Mouse (Mus musculus): ENCODE results near the gene Tex19.1. TPM values are rescaled to one million over a fixed set of nuclear protein-coding genes. Genes with fewer than 3 reads are reported as not detected.
"Not testable (repeated sequence)": the region's sequence is repeated elsewhere in the genome, so short reads cannot be mapped to it uniquely, and the experiment has no call there.

The Tex19.1 gene
- polyA plus RNA-seq (2015; fragmentation: Nextera tagmentation; extraction: Ambion mirVana): 0.15 TPM in 1 of 2 replicates, not detected in the other

GRCm38 (mm10) chr11:121145865-121146264, at the start of gene Tex19.1:
Gene Tex19.1, plus strand, starts transcription at chr11:121146143.
- Histone ChIP-seq H3K4me1 (no peaks in the 10 kb centered on the region), H3K27ac (replicated peaks) (no peak within 1 kb of the TSS), H3K9me3 (replicated peaks) (no peaks in the 10 kb centered on the region), H3K4me2 (replicated peaks) (no peak within 1 kb of the TSS), H3K36me3 (no peaks in the 10 kb centered on the region), H3K27me3 (no peaks in the 10 kb centered on the region), H3K9ac (no peak within 1 kb of the TSS), H3K4me3 (replicated peaks) (no peak within 1 kb of the TSS)
- WGBS: 91% methylated on average over 22 of the region's 22 CpGs
- ATAC-seq (ENCODE audit: insufficient number of reproducible peaks, low FRiP score, low TSS enrichment, low read depth): no peak

- no peaks in the 10 kb centered on the region for H3K27me3 ChIP-seq
- 67% methylated on average over 7 of the region's 7 CpGs for WGBS
- H3K9ac ChIP-seq: no peak overlapping the region
- H3K36me3 ChIP-seq: no peaks in the 10 kb centered on the region
- H3K9me3 ChIP-seq (replicated peaks): no peaks in the 10 kb centered on the region
- H3K4me3 ChIP-seq (replicated peaks): no peak overlapping the region
- H3K4me2 ChIP-seq (replicated peaks): no peak overlapping the region
- H3K4me1 ChIP-seq: 0 out of 2 replicates have a peak, but pooled peaks cover 7% of the 10 kb centered on the region
- ATAC-seq (ENCODE audit: insufficient number of reproducible peaks, low FRiP score, low TSS enrichment, low read depth): no peak; the same call in 1 of the 2 replicates
- H3K27ac ChIP-seq (replicated peaks): no peak overlapping the region
These were observed 46.2 kb upstream of the Tex19.1 start for GRCm38 (mm10) chr11:121099762-121100161.

- no peak overlapping the region for H3K4me3 ChIP-seq (replicated peaks)
- H3K9me3 ChIP-seq (replicated peaks): no peaks in the 10 kb centered on the region
- 55% methylated on average over 7 of the region's 7 CpGs for WGBS
- H3K4me2 ChIP-seq (replicated peaks): no peak overlapping the region
- H3K36me3 ChIP-seq: no peaks in the 10 kb centered on the region
- H3K9ac ChIP-seq: no peak overlapping the region
- 0 out of 2 replicates have a peak, but pooled peaks cover 7% of the 10 kb centered on the region for H3K4me1 ChIP-seq
- no peaks in the 10 kb centered on the region for H3K27me3 ChIP-seq
- no peak for ATAC-seq (ENCODE audit: insufficient number of reproducible peaks, low FRiP score, low TSS enrichment, low read depth)
- no peak overlapping the region for H3K27ac ChIP-seq (replicated peaks)
These were observed 45.3 kb upstream of the Tex19.1 start for GRCm38 (mm10) chr11:121100692-121101091.

GRCm38 (mm10) chr11:121101124-121101805, 44.7 kb upstream of the Tex19.1 start:
- 77% methylated on average over 4 of the region's 4 CpGs for WGBS
- Histone ChIP-seq H3K9me3 (replicated peaks) (no peaks in the 10 kb centered on the region), H3K4me2 (replicated peaks) (no peak overlapping the region), H3K27ac (replicated peaks) (no peak overlapping the region), H3K4me3 (replicated peaks) (no peak overlapping the region), H3K4me1 (0 out of 2 replicates have a peak, but pooled peaks cover 7% of the 10 kb centered on the region), H3K36me3 (no peaks in the 10 kb centered on the region), H3K9ac (no peak overlapping the region), H3K27me3 (no peaks in the 10 kb centered on the region)
- ATAC-seq (ENCODE audit: insufficient number of reproducible peaks, low FRiP score, low TSS enrichment, low read depth): no peak

GRCm38 (mm10) chr11:121107242-121107641, 38.7 kb upstream of the Tex19.1 start:
- not testable (repeated sequence) for H3K9me3 ChIP-seq (replicated peaks); H3K36me3 ChIP-seq; H3K9ac ChIP-seq; H3K27ac ChIP-seq (replicated peaks); H3K4me1 ChIP-seq; ATAC-seq (ENCODE audit: insufficient number of reproducible peaks, low FRiP score, low TSS enrichment, low read depth); H3K4me3 ChIP-seq (replicated peaks); H3K4me2 ChIP-seq (replicated peaks); H3K27me3 ChIP-seq
- 79% methylated on average over 1 of the region's 1 CpGs for WGBS

GRCm38 (mm10) chr11:121108061-121108460, 37.9 kb upstream of the Tex19.1 start:
- no peak overlapping the region for H3K9ac ChIP-seq
- H3K4me3 ChIP-seq (replicated peaks): no peak overlapping the region
- WGBS: 59% methylated on average over 9 of the region's 9 CpGs
- ATAC-seq (ENCODE audit: insufficient number of reproducible peaks, low FRiP score, low TSS enrichment, low read depth): no peak
- peaks cover 6% of the 10 kb centered on the region; the same call in 1 of the 2 replicates for H3K4me1 ChIP-seq
- H3K27me3 ChIP-seq: no peaks in the 10 kb centered on the region
- no peaks in the 10 kb centered on the region for H3K9me3 ChIP-seq (replicated peaks)
- H3K36me3 ChIP-seq: no peaks in the 10 kb centered on the region
- H3K4me2 ChIP-seq (replicated peaks): no peak overlapping the region
- no peak overlapping the region for H3K27ac ChIP-seq (replicated peaks)

GRCm38 (mm10) chr11:121109986-121110385, 36.0 kb upstream of the Tex19.1 start:
- no peak overlapping the region for H3K4me2 ChIP-seq (replicated peaks)
- H3K9me3 ChIP-seq (replicated peaks): no peaks in the 10 kb centered on the region
- peaks cover 6% of the 10 kb centered on the region; the same call in 1 of the 2 replicates for H3K4me1 ChIP-seq
- no peaks in the 10 kb centered on the region for H3K36me3 ChIP-seq
- no peak overlapping the region for H3K4me3 ChIP-seq (replicated peaks)
- 15% methylated on average over 2 of the region's 2 CpGs for WGBS
- ATAC-seq (ENCODE audit: insufficient number of reproducible peaks, low FRiP score, low TSS enrichment, low read depth): no peak
- no peaks in the 10 kb centered on the region for H3K27me3 ChIP-seq
- H3K27ac ChIP-seq (replicated peaks): no peak overlapping the region
- H3K9ac ChIP-seq: no peak overlapping the region

GRCm38 (mm10) chr11:121111051-121111450, 34.9 kb upstream of the Tex19.1 start:
- WGBS: 88% methylated on average over 3 of the region's 3 CpGs
- peaks cover 6% of the 10 kb centered on the region; the same call in 1 of the 2 replicates for H3K4me1 ChIP-seq
- no peaks in the 10 kb centered on the region for H3K36me3 ChIP-seq
- no peaks in the 10 kb centered on the region for H3K9me3 ChIP-seq (replicated peaks)
- no peak overlapping the region for H3K4me3 ChIP-seq (replicated peaks)
- H3K27ac ChIP-seq (replicated peaks): no peak overlapping the region
- ATAC-seq (ENCODE audit: insufficient number of reproducible peaks, low FRiP score, low TSS enrichment, low read depth): no peak
- no peaks in the 10 kb centered on the region for H3K27me3 ChIP-seq
- H3K9ac ChIP-seq: no peak overlapping the region
- no peak overlapping the region for H3K4me2 ChIP-seq (replicated peaks)

GRCm38 (mm10) chr11:121111601-121112000, 34.3 kb upstream of the Tex19.1 start:
- no peak overlapping the region for H3K4me2 ChIP-seq (replicated peaks)
- WGBS: 71% methylated on average over 1 of the region's 1 CpGs
- H3K4me3 ChIP-seq (replicated peaks): no peak overlapping the region
- H3K27ac ChIP-seq (replicated peaks): no peak overlapping the region
- no peak overlapping the region for H3K9ac ChIP-seq
- H3K36me3 ChIP-seq: no peaks in the 10 kb centered on the region
- no peaks in the 10 kb centered on the region for H3K9me3 ChIP-seq (replicated peaks)
- ATAC-seq (ENCODE audit: insufficient number of reproducible peaks, low FRiP score, low TSS enrichment, low read depth): no peak
- H3K27me3 ChIP-seq: no peaks in the 10 kb centered on the region
- H3K4me1 ChIP-seq: peaks cover 6% of the 10 kb centered on the region; the same call in 1 of the 2 replicates

GRCm38 (mm10) chr11:121112091-121112775, 33.7 kb upstream of the Tex19.1 start:
- WGBS: 64% methylated on average over 5 of the region's 5 CpGs
- H3K4me3 ChIP-seq (replicated peaks): no peak overlapping the region
- H3K27me3 ChIP-seq: no peaks in the 10 kb centered on the region
- no peak for ATAC-seq (ENCODE audit: insufficient number of reproducible peaks, low FRiP score, low TSS enrichment, low read depth)
- no peaks in the 10 kb centered on the region for H3K36me3 ChIP-seq
- H3K9me3 ChIP-seq (replicated peaks): no peaks in the 10 kb centered on the region
- no peak overlapping the region for H3K4me2 ChIP-seq (replicated peaks)
- no peak overlapping the region for H3K27ac ChIP-seq (replicated peaks)
- H3K4me1 ChIP-seq: peaks cover 6% of the 10 kb centered on the region; the same call in 1 of the 2 replicates
- no peak overlapping the region for H3K9ac ChIP-seq

- no peak overlapping the region for H3K4me3 ChIP-seq (replicated peaks)
- ATAC-seq (ENCODE audit: insufficient number of reproducible peaks, low FRiP score, low TSS enrichment, low read depth): no peak
- no peak overlapping the region for H3K4me2 ChIP-seq (replicated peaks)
- 94% methylated on average over 18 of the region's 18 CpGs for WGBS
- no peaks in the 10 kb centered on the region for H3K9me3 ChIP-seq (replicated peaks)
- no peak overlapping the region for H3K27ac ChIP-seq (replicated peaks)
- no peaks in the 10 kb centered on the region for H3K36me3 ChIP-seq
- H3K27me3 ChIP-seq: no peaks in the 10 kb centered on the region
- no peak overlapping the region for H3K9ac ChIP-seq
- H3K4me1 ChIP-seq: no peaks in the 10 kb centered on the region
These were observed 27.8 kb upstream of the Tex19.1 start for GRCm38 (mm10) chr11:121118106-121118505.
